Mouse (Mus musculus) heart, adult 2 months (tissue): ENCODE data around the gene Krtap11-1. TPM values are rescaled to one million over a fixed set of nuclear protein-coding genes. Genes with fewer than 3 reads are reported as not detected.

Experiments used
- DNase-seq, 2 experiments: peaks; one replicate each; pipeline ENCODE4 v3.0.0; 2021
- H3K27ac ChIP-seq: fragments of 200-600 bp; 2 replicates; pipeline ENCODE4 v1.8.1; 2022
- H3K27me3 ChIP-seq: fragments of 200-500 bp; 2 replicates; pipeline ENCODE4 v1.6.1; 2012; ENCODE audit warnings: mild to moderate bottlenecking, low read length, inconsistent platforms, mixed read lengths; ENCODE audit not compliant: control insufficient read depth, insufficient read depth
- H3K36me3 ChIP-seq: fragments of 200-500 bp; 2 replicates; pipeline ENCODE4 v1.6.1; 2012; ENCODE audit warnings: low read length, inconsistent platforms; ENCODE audit not compliant: control insufficient read depth, insufficient read depth
- H3K4me1 ChIP-seq: fragments of 200-500 bp; 2 replicates; pipeline ENCODE4 v1.6.1; 2011; ENCODE audit warnings: low read length; ENCODE audit not compliant: control insufficient read depth, insufficient read depth
- H3K4me3 ChIP-seq: fragments of 200-600 bp; 2 replicates; pipeline ENCODE4 v1.8.1; 2022
- H3K79me2 ChIP-seq: fragments of 200-500 bp; replicated peaks from 2 replicates; pipeline ENCODE4 v1.6.1; 2012; ENCODE audit warnings: mild to moderate bottlenecking, inconsistent platforms, low read length, moderate library complexity, mixed read lengths; ENCODE audit not compliant: control insufficient read depth, insufficient read depth
- H3K9ac ChIP-seq: fragments of 200-500 bp; 2 replicates; pipeline ENCODE4 v1.6.1; 2012; ENCODE audit warnings: low read depth, mild to moderate bottlenecking, control low read depth, inconsistent platforms, low read length, mixed read lengths
- CTCF ChIP-seq: fragments of 200-600 bp; IDR thresholded peaks from 2 replicates; pipeline ENCODE4 v1.8.1; 2022; ENCODE audit warnings: antibody characterized with exemption, mild to moderate bottlenecking, moderate library complexity
- EP300 ChIP-seq: fragments of 200-500 bp; IDR thresholded peaks from 2 replicates; pipeline ENCODE4 v1.6.1; 2011; ENCODE audit warnings: low read depth, low read length, control low read depth; ENCODE audit not compliant: insufficient read depth
- POLR2A ChIP-seq: fragments of 200-500 bp; IDR thresholded peaks from 2 replicates; pipeline ENCODE4 v1.6.1; 2011; ENCODE audit warnings: mild to moderate bottlenecking, low read depth, low read length, control low read depth; ENCODE audit not compliant: insufficient read depth
- WGBS: fragments of 180-500 bp; shearing (Covaris S2); methylation state at CpG from one replicate; pipeline ENCODE4 v1.1.7; 2018; 5-methylcytosine and 5-hydroxymethylcytosine counted together
- intact Hi-C: fragments of 180-260 bp; cut with DNase I; formaldehyde crosslinking; loops from one replicate; pipeline ENCODE4 v1.15.1; 2025
- polyA plus RNA-seq: library from polyadenylated mRNA; depleted of rRNA; stranded (reverse); fragments of >200 nt; gene quantifications from 2 replicates; pipeline ENCODE4 v1.2.3, GENCODE M21; 2012
- total RNA-seq, 2 experiments: library from RNA; stranded (reverse); gene quantifications; 2 replicates each; pipeline ENCODE4 v1.2.3; 2021

Krtap11-1 gene
- total and polyA plus RNA-seq, 3 experiments: not detected

DNA sequence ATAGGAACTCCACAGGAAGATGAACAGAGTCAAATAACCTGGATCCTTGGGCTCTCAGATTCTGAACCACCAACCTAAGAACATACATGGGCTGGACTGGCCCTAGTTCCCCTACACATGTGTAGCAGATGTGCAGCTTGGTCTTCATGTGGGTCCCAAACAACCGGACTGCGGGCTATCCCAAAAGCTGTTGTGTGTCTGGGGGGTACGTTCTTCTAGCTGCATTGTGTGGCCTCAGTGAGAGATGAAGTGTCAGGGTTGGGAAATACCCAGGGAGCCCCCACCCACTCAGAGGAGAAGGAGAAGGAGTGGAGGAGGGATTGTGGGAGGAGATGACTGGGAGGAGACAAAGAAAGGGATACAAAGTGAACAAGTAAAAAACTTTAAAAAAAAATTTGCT, 36.0 kb upstream of the Krtap11-1 start:
- Histone ChIP-seq H3K27me3 (no peaks in the 10 kb centered on the region), H3K27ac (no peak overlapping the region), H3K4me1 (peaks cover 2% of the 10 kb centered on the region), H3K9ac (no peak overlapping the region), H3K79me2 (no peaks in the 10 kb centered on the region), H3K4me3 (no peak overlapping the region), H3K36me3 (no peaks in the 10 kb centered on the region)
- DNase-seq: no peak
- 88% methylated on average over 3 of the region's 3 CpGs for WGBS
- intact Hi-C loops: no loop called here
- TF ChIP-seq POLR2A (no peak), EP300 (no peak), CTCF (no peak)

DNA sequence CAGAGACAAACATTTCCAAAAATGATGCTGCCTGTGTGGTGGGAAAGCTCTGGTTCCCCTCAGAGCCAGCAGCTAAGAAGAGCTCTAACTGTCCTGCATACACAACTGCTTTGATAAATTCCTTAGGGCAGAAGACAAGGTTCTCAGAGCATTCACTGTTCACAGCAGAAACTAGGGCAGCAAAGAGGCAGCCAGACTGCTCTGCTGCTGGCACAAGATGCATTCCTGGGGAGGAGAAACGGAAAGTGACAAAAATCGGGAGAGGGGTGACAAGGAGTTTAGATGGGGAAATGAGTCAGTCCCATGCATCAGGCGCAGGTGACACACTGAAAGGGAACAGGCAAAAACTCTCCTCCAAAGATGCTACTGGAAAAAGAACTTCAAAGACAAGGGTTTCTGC, 16.2 kb upstream of the Krtap11-1 start:
- TF ChIP-seq EP300: no peak
- no peak for TF ChIP-seq POLR2A
- no peak for TF ChIP-seq CTCF
- Histone ChIP-seq H3K4me1 (no peaks in the 10 kb centered on the region), H3K36me3 (no peaks in the 10 kb centered on the region), H3K79me2 (no peaks in the 10 kb centered on the region), H3K4me3 (no peak overlapping the region), H3K27me3 (no peaks in the 10 kb centered on the region; the same call in 1 of the 2 replicates), H3K9ac (no peak overlapping the region), H3K27ac (no peak overlapping the region)
- intact Hi-C loops: no loop called here
- WGBS: 51% methylated on average over 3 of the region's 3 CpGs
- DNase-seq: no peak

DNA sequence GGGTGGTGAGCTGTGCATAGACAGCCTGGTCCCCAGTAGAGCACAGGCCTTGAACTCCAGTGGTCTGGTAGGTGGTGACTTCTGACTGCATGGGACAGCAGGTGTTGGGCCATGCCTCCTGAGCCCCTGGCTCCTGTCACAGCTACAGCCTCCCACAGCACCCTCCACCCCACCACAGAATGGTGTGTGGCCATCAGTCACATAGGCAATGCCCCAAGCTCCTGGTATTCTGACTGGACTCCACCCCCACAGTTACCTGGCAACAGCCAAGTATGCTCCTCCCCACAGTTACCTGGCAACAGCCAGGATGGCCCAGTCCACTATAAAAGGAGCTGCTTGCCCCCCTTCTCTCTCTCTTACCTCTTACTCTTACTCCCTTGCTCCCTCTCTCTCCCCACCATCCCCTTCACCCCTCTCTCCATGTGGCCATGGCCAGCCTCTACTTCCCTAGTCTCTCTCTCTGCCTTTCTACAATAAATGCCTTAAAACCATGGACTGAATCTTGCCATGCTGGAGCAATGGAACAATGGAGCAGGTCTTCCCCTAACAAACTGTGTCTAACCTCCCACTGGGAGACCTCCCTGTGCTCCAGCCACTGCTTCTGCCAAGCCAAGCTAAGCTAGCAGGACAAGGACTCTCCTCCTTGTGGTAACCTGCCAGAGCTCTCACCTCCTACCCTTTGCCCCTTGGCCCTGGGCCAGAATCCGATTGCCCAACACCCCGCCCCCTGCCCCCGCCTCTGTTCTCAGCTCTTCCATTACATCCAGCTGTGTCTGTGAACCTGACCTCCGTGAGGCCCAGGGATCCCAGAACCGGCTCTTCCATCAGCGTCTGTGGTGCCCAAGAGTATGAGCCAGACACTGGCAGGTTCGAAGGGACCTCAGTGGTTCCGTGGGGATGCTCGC, 14.9 kb upstream of the Krtap11-1 start:
- H3K4me1 ChIP-seq: no peaks in the 10 kb centered on the region
- intact Hi-C loops: no loop called here
- TF ChIP-seq CTCF: no peak
- TF ChIP-seq POLR2A: no peak
- TF ChIP-seq EP300: no peak
- no peaks in the 10 kb centered on the region; the same call in 1 of the 2 replicates for H3K27me3 ChIP-seq
- no peak overlapping the region for H3K9ac ChIP-seq
- no peak overlapping the region for H3K4me3 ChIP-seq
- H3K79me2 ChIP-seq: no peaks in the 10 kb centered on the region
- no peaks in the 10 kb centered on the region for H3K36me3 ChIP-seq
- DNase-seq: no peak
- 74% methylated on average over 9 of the region's 9 CpGs for WGBS
- H3K27ac ChIP-seq: no peak overlapping the region

DNA sequence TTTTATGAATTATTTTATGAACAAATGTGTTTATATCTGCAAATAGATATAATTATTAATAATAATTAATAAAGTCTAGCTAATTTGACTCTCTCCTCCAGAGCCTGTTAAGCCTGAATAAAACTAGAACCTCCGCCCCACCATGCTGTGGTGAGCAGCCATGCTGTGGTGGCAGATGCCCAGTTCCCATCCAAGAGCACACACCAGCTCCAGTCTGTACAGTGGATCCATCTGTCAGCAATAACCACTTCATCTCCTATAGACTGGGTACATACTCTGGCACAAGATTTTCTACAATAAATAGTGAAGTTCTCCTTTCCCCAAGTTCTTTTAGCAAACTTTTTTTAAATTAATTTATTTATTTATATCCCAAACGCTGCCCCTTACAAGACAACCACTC, 10.7 kb upstream of the Krtap11-1 start:
- intact Hi-C loops: no loop called here
- DNase-seq: no peak
- Histone ChIP-seq H3K36me3 (no peaks in the 10 kb centered on the region), H3K4me1 (no peaks in the 10 kb centered on the region), H3K4me3 (no peak overlapping the region), H3K79me2 (no peaks in the 10 kb centered on the region), H3K27me3 (no peaks in the 10 kb centered on the region), H3K9ac (no peak overlapping the region), H3K27ac (no peak overlapping the region)
- TF ChIP-seq POLR2A (no peak), CTCF (no peak), EP300 (no peak)
- WGBS: 78% methylated on average over 2 of the region's 2 CpGs

DNA sequence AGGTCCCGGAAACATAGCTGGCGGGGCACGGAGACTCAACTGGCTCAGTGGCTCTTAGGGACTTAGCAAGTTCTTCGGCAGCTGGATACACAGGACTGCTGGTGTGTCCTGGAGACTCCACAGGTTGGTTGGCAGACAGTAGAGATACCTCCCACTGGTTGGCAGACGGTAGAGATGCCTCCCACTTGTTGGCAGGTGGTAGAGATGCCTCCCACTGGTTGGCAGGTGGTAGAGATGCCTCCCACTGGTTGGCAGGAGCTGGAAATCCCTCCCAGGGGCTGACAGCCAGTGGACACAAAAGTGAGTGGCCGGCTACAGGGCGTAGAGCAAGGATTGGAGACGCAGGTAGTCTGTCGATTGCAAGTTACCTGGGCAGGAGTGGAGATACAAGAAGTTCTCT, 467 bp downstream of the Krtap11-1 start:
- no peak overlapping the region for H3K27ac ChIP-seq
- H3K4me3 ChIP-seq: no peak overlapping the region
- no peak overlapping the region for H3K9ac ChIP-seq
- peak in 1 of 2 experiments; percentile 4 for DNase-seq
- H3K36me3 ChIP-seq: no peaks in the 10 kb centered on the region
- no peaks in the 10 kb centered on the region for H3K4me1 ChIP-seq
- 79% methylated on average over 9 of the region's 9 CpGs for WGBS
- TF ChIP-seq POLR2A: no peak
- TF ChIP-seq CTCF: no peak
- TF ChIP-seq EP300: no peak
- H3K27me3 ChIP-seq: no peaks in the 10 kb centered on the region
- intact Hi-C loops: no loop called here
- H3K79me2 ChIP-seq: no peaks in the 10 kb centered on the region

DNA sequence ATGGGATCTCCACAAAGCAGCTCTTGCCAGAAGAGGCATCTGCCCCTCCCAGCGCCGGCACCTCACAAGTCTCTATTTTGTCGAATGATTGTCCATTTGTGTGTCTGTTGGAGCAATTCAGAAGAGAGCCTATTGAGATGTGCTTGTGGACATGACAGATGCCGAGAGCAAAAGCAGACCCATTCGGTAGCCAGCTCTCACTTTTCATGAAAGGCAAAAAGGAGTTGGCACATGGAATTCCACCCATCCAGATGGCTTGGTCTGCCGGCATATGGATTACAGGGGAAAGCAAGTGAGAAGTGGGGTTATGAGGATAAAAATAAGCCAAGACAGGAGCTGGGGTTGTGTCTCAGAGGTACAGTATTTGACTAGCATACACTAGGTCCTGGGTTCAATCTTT, 1.8 kb downstream of the Krtap11-1 start:
- H3K9ac ChIP-seq: no peak overlapping the region
- TF ChIP-seq POLR2A: no peak
- no peak for TF ChIP-seq EP300
- no peak for TF ChIP-seq CTCF
- WGBS: 89% methylated on average over 6 of the region's 6 CpGs

More for the DNA sequence above, 1.8 kb downstream of the Krtap11-1 start:
- no peak overlapping the region for H3K27ac ChIP-seq
- no peaks in the 10 kb centered on the region for H3K79me2 ChIP-seq
- no peak overlapping the region for H3K4me3 ChIP-seq
- H3K36me3 ChIP-seq: no peaks in the 10 kb centered on the region
- DNase-seq: no peak
- no peaks in the 10 kb centered on the region for H3K4me1 ChIP-seq
- intact Hi-C loops: no loop called here
- H3K27me3 ChIP-seq: no peaks in the 10 kb centered on the region
